Mouse (Mus musculus): ENCODE results near the gene Zfp595.
"Not testable (repeated sequence)": the region's sequence is repeated elsewhere in the genome, so short reads cannot be mapped to it uniquely, and the experiment has no call there.

DNA sequence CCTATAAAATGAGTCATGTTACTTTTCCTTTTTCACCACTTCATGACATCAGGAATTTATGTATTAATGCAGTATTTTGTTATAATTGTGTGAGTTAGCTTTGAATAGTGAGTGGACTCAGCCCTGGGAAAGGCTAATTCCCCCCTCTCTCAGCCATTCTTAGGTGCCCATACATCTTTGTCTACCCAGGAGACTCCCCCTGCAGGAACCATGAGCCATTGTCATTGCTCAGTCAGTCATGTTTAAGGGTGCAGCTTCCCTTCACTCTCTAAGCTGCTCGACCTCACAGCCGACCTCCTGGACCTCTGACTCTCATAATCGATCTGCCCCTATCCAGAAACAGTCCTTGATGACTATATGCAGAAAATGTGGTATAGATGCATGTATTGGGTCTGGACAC lies 43.9 kb upstream of the Zfp595 start:
- TF ChIP-seq CTCF (conservative IDR thresholded peaks at IDR 0.05 in 1 of 2, IDR thresholded peaks at IDR 0.05 in 1 of 2; ENCODE audit: low read depth in 2 of 2, low read length in 2 of 2) = peak in 1 of 2 experiments; percentile 35; a peak in 2 of 4 replicates
- TF ChIP-seq ZC3H11A (IDR thresholded peaks at IDR 0.05; ENCODE audit: low read depth, low read length); EP300 (IDR thresholded peaks at IDR 0.05; ENCODE audit: low read length); USF1 (IDR thresholded peaks at IDR 0.05; ENCODE audit: low read depth, low read length); POLR2A (IDR thresholded peaks at IDR 0.05; ENCODE audit: low read depth, low read length); RAD21 (IDR thresholded peaks at IDR 0.05; ENCODE audit: low read depth, low read length); CHD2 (IDR thresholded peaks at IDR 0.05; ENCODE audit: low read length); POLR2AphosphoS2 (IDR thresholded peaks at IDR 0.05; ENCODE audit: low read depth, low read length): not testable (repeated sequence)
